Mouse (Mus musculus): ENCODE data around the gene Lsamp. TPM values are rescaled to one million over a fixed set of nuclear protein-coding genes. Genes with fewer than 3 reads are reported as not detected.

The Lsamp gene
- polyA plus RNA-seq, 1 experiment from 2014 or later, result 168 TPM

DNA sequence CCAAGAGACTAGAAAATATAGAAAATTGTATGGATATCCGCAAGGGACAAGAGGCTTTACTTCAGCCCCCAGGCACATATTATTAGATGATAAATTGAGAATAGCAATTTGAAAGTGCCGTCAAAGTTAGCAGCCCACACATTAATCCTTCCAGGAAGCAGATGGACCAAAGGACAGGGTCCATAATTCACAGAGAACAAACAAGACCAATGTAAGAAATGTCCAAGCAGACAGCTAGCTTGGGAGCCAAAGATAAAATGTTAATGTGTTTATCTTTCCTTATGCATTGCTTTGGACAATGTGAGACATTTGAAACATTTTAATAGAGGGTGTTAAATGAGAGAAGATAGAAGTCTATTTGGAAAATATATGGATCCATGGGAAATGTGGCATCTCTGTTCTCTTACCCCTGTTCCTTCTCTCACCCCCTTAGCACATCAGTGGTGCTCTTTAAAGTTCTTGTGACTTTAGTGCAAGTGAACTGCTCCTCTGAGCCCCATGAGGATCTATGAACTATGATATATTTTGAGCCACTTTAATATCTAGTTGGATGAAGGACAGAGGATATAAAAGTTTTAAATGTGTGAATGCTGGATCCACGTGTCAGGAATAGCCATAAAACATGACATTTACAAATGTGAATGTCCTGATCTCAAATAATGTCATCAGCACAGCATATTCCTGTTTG, 1952.9 kb downstream of the Lsamp start:
- H3K9ac ChIP-seq (replicated peaks; ENCODE audit: low read depth, low read length), result no peak overlapping the region
- no peaks in the 10 kb centered on the region for H3K9me3 ChIP-seq (ENCODE audit: control insufficient read depth, low read length)
- H3K27ac ChIP-seq (ENCODE audit: low read depth, low read length), result no peak overlapping the region
- H3K4me2 ChIP-seq (ENCODE audit: low read depth, low read length), result no peak overlapping the region
- H3K36me3 ChIP-seq (ENCODE audit: control insufficient read depth, insufficient read depth, low read length), result no peaks in the 10 kb centered on the region
- 64% methylated on average over 3 of the region's 3 CpGs for WGBS
- no peak for ATAC-seq (ENCODE audit: low read depth)
- H3K4me3 ChIP-seq (ENCODE audit: low read depth, low read length), result no peak overlapping the region
- H3K4me1 ChIP-seq (ENCODE audit: control insufficient read depth, insufficient read depth, low read length), result no peaks in the 10 kb centered on the region
- H3K27me3 ChIP-seq (ENCODE audit: control insufficient read depth, insufficient read depth, low read length), result no peaks in the 10 kb centered on the region

- no peak overlapping the region for H3K4me2 ChIP-seq (ENCODE audit: low read depth, low read length)
- no peak overlapping the region for H3K9ac ChIP-seq (replicated peaks; ENCODE audit: low read depth, low read length)
- no peaks in the 10 kb centered on the region for H3K9me3 ChIP-seq (ENCODE audit: control insufficient read depth, low read length)
- no peaks in the 10 kb centered on the region for H3K27me3 ChIP-seq (ENCODE audit: control insufficient read depth, insufficient read depth, low read length)
- 98% methylated on average over 1 of the region's 1 CpGs for WGBS
- H3K27ac ChIP-seq (ENCODE audit: low read depth, low read length), result no peak overlapping the region
- ATAC-seq (ENCODE audit: low read depth), result no peak
- no peak overlapping the region for H3K4me3 ChIP-seq (ENCODE audit: low read depth, low read length)
- no peaks in the 10 kb centered on the region for H3K36me3 ChIP-seq (ENCODE audit: control insufficient read depth, insufficient read depth, low read length)
- H3K4me1 ChIP-seq (ENCODE audit: control insufficient read depth, insufficient read depth, low read length), result no peaks in the 10 kb centered on the region
These were observed 1953.4 kb downstream of the Lsamp start for GRCm38 (mm10) chr16:41937596-41937990.

DNA sequence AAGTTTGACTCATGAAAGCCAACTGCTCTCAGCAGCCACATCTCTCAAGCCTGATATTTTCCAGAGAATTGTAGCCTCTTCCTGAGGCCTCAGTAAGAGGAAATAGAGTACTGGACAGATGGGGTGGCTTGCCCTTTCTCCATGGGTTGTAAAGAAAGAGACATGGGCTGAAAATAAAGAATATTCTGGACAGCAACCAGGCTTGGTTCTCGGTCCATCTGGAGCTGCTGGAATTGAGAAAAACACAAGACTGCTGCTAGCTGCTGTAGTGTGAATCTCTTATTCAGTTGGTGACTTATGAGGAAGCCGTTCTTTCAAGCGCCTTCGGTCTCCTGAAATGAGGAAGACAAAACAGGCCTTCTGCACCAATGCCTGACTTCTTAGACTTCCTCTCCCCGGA, 1954.1 kb downstream of the Lsamp start:
- Histone ChIP-seq H3K9me3 (ENCODE audit: control insufficient read depth, low read length) (no peaks in the 10 kb centered on the region), H3K27me3 (ENCODE audit: control insufficient read depth, insufficient read depth, low read length) (no peaks in the 10 kb centered on the region), H3K4me1 (ENCODE audit: control insufficient read depth, insufficient read depth, low read length) (no peaks in the 10 kb centered on the region), H3K4me2 (ENCODE audit: low read depth, low read length) (no peak overlapping the region), H3K36me3 (ENCODE audit: control insufficient read depth, insufficient read depth, low read length) (no peaks in the 10 kb centered on the region), H3K4me3 (ENCODE audit: low read depth, low read length) (no peak overlapping the region), H3K27ac (ENCODE audit: low read depth, low read length) (no peak overlapping the region), H3K9ac (replicated peaks; ENCODE audit: low read depth, low read length) (no peak overlapping the region)
- ATAC-seq (ENCODE audit: low read depth), result no peak
- WGBS, result 91% methylated on average over 5 of the region's 5 CpGs

GRCm38 (mm10) chr16:41941591-41942315, 1957.6 kb downstream of the Lsamp start:
- no peaks in the 10 kb centered on the region for H3K27me3 ChIP-seq (ENCODE audit: control insufficient read depth, insufficient read depth, low read length)
- H3K4me3 ChIP-seq (ENCODE audit: low read depth, low read length), result no peak overlapping the region
- H3K9me3 ChIP-seq (ENCODE audit: control insufficient read depth, low read length), result no peaks in the 10 kb centered on the region
- ATAC-seq (ENCODE audit: low read depth), result no peak
- WGBS, result 69% methylated on average over 7 of the region's 7 CpGs
- no peaks in the 10 kb centered on the region for H3K4me1 ChIP-seq (ENCODE audit: control insufficient read depth, insufficient read depth, low read length)
- no peaks in the 10 kb centered on the region for H3K36me3 ChIP-seq (ENCODE audit: control insufficient read depth, insufficient read depth, low read length)
- H3K27ac ChIP-seq (ENCODE audit: low read depth, low read length), result no peak overlapping the region
- H3K4me2 ChIP-seq (ENCODE audit: low read depth, low read length), result no peak overlapping the region
- H3K9ac ChIP-seq (replicated peaks; ENCODE audit: low read depth, low read length), result no peak overlapping the region

- 94% methylated on average over 3 of the region's 3 CpGs for WGBS
These were observed 1973.7 kb downstream of the Lsamp start for GRCm38 (mm10) chr16:41957811-41958210.

DNA sequence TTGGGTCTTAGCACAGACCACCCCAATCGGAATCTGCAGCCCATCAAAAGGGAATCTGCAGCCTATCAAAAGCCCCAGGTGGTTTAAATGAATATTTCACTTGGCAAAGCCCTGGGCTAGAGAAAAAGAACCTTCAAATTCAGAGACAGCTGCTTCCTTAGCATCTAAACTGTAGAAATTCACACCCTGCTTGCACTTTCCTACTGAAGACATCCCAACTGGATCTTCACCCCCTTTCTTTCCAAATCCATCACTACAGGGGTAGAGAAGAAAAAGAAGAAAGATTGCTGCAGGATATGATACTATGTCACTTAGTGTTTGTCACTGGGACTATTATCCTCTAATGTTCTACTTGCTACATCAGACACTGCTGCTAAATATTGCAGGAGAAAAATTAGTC, 1981.5 kb downstream of the Lsamp start:
- H3K4me3 ChIP-seq (ENCODE audit: low read depth, low read length), result no peak overlapping the region
- H3K4me2 ChIP-seq (ENCODE audit: low read depth, low read length), result no peak overlapping the region
- ATAC-seq (ENCODE audit: low read depth), result no peak
- H3K4me1 ChIP-seq (ENCODE audit: control insufficient read depth, insufficient read depth, low read length), result no peaks in the 10 kb centered on the region
- no peak overlapping the region for H3K9ac ChIP-seq (replicated peaks; ENCODE audit: low read depth, low read length)
- no peaks in the 10 kb centered on the region for H3K36me3 ChIP-seq (ENCODE audit: control insufficient read depth, insufficient read depth, low read length)
- H3K9me3 ChIP-seq (ENCODE audit: control insufficient read depth, low read length), result no peaks in the 10 kb centered on the region
- no peaks in the 10 kb centered on the region for H3K27me3 ChIP-seq (ENCODE audit: control insufficient read depth, insufficient read depth, low read length)
- no peak overlapping the region for H3K27ac ChIP-seq (ENCODE audit: low read depth, low read length)
- WGBS, result 67% methylated on average over 1 of the region's 1 CpGs

More at GRCm38 (mm10) chr16:41957811-41958210, 1973.7 kb downstream of the Lsamp start:
- Histone ChIP-seq H3K27me3 (ENCODE audit: control insufficient read depth, insufficient read depth, low read length) (no peaks in the 10 kb centered on the region), H3K36me3 (ENCODE audit: control insufficient read depth, insufficient read depth, low read length) (no peaks in the 10 kb centered on the region), H3K27ac (ENCODE audit: low read depth, low read length) (no peak overlapping the region), H3K4me3 (ENCODE audit: low read depth, low read length) (no peak overlapping the region), H3K4me2 (ENCODE audit: low read depth, low read length) (no peak overlapping the region), H3K9me3 (ENCODE audit: control insufficient read depth, low read length) (no peaks in the 10 kb centered on the region), H3K9ac (replicated peaks; ENCODE audit: low read depth, low read length) (no peak overlapping the region), H3K4me1 (ENCODE audit: control insufficient read depth, insufficient read depth, low read length) (no peaks in the 10 kb centered on the region)
- ATAC-seq (ENCODE audit: low read depth), result no peak

GRCm38 (mm10) chr16:41969215-41969614, 1985.1 kb downstream of the Lsamp start:
- no peaks in the 10 kb centered on the region for H3K36me3 ChIP-seq (ENCODE audit: control insufficient read depth, insufficient read depth, low read length)
- no peak overlapping the region for H3K9ac ChIP-seq (replicated peaks; ENCODE audit: low read depth, low read length)
- H3K4me1 ChIP-seq (ENCODE audit: control insufficient read depth, insufficient read depth, low read length), result no peaks in the 10 kb centered on the region
- WGBS, result 62% methylated on average over 2 of the region's 2 CpGs
- ATAC-seq (ENCODE audit: low read depth), result no peak
- no peaks in the 10 kb centered on the region for H3K27me3 ChIP-seq (ENCODE audit: control insufficient read depth, insufficient read depth, low read length)
- no peak overlapping the region for H3K4me2 ChIP-seq (ENCODE audit: low read depth, low read length)
- no peak overlapping the region for H3K27ac ChIP-seq (ENCODE audit: low read depth, low read length)
- H3K9me3 ChIP-seq (ENCODE audit: control insufficient read depth, low read length), result no peaks in the 10 kb centered on the region
- no peak overlapping the region for H3K4me3 ChIP-seq (ENCODE audit: low read depth, low read length)

DNA sequence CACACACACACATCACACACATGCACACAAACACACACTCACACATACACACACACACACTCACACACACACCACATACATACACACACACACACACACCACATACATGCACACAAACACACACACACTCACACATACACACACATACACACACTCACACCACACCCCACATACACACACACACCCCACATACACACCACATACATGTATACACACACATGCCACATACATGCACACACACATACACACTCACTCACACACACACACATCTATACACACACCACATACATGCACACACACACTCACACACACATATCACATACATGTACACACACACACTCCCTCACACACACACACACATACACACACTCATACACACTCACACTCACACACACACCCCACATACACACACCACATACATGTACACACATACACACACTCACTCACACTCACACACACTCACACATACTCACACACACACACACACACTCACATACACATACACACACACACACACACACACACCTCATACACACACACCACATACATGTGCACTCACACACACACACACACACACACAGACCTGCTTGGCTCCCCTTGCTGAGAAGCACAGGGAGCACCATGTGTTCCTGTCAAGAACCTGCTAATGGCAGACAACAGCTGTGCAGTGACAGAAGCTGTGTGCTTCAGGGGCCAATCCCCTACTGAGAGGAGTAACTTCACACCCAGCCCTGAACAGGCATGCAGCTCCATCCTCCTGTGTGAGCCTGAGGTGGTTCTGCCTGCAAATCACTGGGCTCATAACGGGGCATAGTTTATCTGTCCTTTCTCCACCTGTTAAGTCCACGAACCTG, 1990.9 kb downstream of the Lsamp start:
- Histone ChIP-seq H3K4me2 (ENCODE audit: low read depth, low read length) (no peak overlapping the region), H3K9me3 (ENCODE audit: control insufficient read depth, low read length) (no peaks in the 10 kb centered on the region), H3K27ac (ENCODE audit: low read depth, low read length) (no peak overlapping the region), H3K9ac (replicated peaks; ENCODE audit: low read depth, low read length) (no peak overlapping the region), H3K4me1 (ENCODE audit: control insufficient read depth, insufficient read depth, low read length) (no peaks in the 10 kb centered on the region), H3K36me3 (ENCODE audit: control insufficient read depth, insufficient read depth, low read length) (no peaks in the 10 kb centered on the region), H3K4me3 (ENCODE audit: low read depth, low read length) (no peak overlapping the region), H3K27me3 (ENCODE audit: control insufficient read depth, insufficient read depth, low read length) (no peaks in the 10 kb centered on the region)
- WGBS, result 64% methylated on average over 2 of the region's 2 CpGs
- ATAC-seq (ENCODE audit: low read depth), result 0 out of 2 replicates have a peak, but pooled peaks have one; percentile 63

DNA sequence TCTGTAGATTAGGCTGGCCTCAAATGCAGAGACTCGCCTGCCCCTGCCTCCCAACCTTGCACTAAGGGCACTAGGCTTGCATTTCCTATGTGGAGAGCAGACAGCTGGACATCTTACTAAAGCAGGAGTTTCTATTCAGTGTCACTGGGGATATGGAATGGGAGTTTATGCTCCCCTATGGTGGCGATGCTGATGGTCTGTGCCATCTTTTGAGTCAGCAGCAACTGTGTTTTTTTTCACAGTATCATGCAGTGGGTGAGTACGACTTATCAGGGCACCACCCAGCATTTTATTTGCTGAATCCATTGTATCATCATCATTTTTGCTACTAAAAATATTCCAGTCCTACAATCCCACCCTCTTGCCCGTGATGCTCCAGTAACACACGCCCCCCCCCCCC, 1992.7 kb downstream of the Lsamp start:
- Histone ChIP-seq H3K9me3 (ENCODE audit: control insufficient read depth, low read length) (no peaks in the 10 kb centered on the region), H3K36me3 (ENCODE audit: control insufficient read depth, insufficient read depth, low read length) (no peaks in the 10 kb centered on the region), H3K4me2 (ENCODE audit: low read depth, low read length) (no peak overlapping the region), H3K9ac (replicated peaks; ENCODE audit: low read depth, low read length) (no peak overlapping the region), H3K27ac (ENCODE audit: low read depth, low read length) (no peak overlapping the region), H3K4me1 (ENCODE audit: control insufficient read depth, insufficient read depth, low read length) (no peaks in the 10 kb centered on the region), H3K27me3 (ENCODE audit: control insufficient read depth, insufficient read depth, low read length) (no peaks in the 10 kb centered on the region), H3K4me3 (ENCODE audit: low read depth, low read length) (no peak overlapping the region)
- no peak for ATAC-seq (ENCODE audit: low read depth)
- 80% methylated on average over 4 of the region's 5 CpGs for WGBS
